27 mouse cellular contexts compared by ENCODE assay signal in genomic region chr11:108995990-108996533, GRCm38 (mm10).
DNase-seq lines count a peak whose midpoint lies in the region; ATAC-seq and TF ChIP-seq lines count a peak whose summit lies in the region.
"Had no signal": no experiment of that assay in that cellular context is flagged by ENCODE, and none has a peak within 500 bp of the region (broad histone marks: within the 10 kb centered on the region; RNA-seq: fewer than 3 reads in every experiment).

No protein-coding gene starts in this region.

- H3K36me3 ChIP-seq in hindbrain, embryonic 10.5 days, result peaks cover 7% of the 10 kb centered on the region; the same call in 1 of the 2 replicates
- no peaks in the 10 kb centered on the region for H3K36me3 ChIP-seq in hindbrain, postnatal 0 days (ENCODE audit: insufficient read depth, low read length)
- H3K36me3 ChIP-seq: embryonic facial prominence, embryonic 12.5 days; embryonic facial prominence, embryonic 15.5 days; G1E; heart, embryonic 10.5 days; heart, embryonic 13.5 days; hindbrain, embryonic 12.5 days; hindbrain, embryonic 15.5 days had no signal

- peaks cover 22% of the 10 kb centered on the region for H3K9me3 ChIP-seq in hindbrain, embryonic 10.5 days
- H3K9me3 ChIP-seq in hindbrain, postnatal 0 days (ENCODE audit: low read length), result peaks cover 4% of the 10 kb centered on the region; the same call in 1 of the 2 replicates

- H3K27me3 ChIP-seq in hindbrain, embryonic 10.5 days (ENCODE audit: insufficient read depth, poor library complexity, severe bottlenecking), result peaks cover 53% of the 10 kb centered on the region
- H3K27me3 ChIP-seq in hindbrain, postnatal 0 days (ENCODE audit: insufficient read depth, low read length), result no peaks in the 10 kb centered on the region
- H3K27me3 ChIP-seq: CH12.LX; embryonic facial prominence, embryonic 12.5 days; embryonic facial prominence, embryonic 15.5 days; heart, embryonic 13.5 days; hindbrain, embryonic 12.5 days; hindbrain, embryonic 15.5 days; Patski had no signal

- intact Hi-C loops in left cerebral cortex, postnatal 36 days (cut with DNase I), result no loop called here
- intact Hi-C loops in left cerebral cortex, postnatal 10 days (cut with DNase I), result no loop called here

- DNase-seq in hindbrain, embryonic 10.5 days (ENCODE audit: low spot score), result no peak
- DNase-seq in hindbrain, postnatal 0 days (ENCODE audit: low spot score), result no peak
- DNase-seq in left cerebral cortex, postnatal 36 days (ENCODE audit: low spot score in 2 of 2), result peak; percentile 37 to 45
- DNase-seq in left cerebral cortex, postnatal 10 days (ENCODE audit: extremely low spot score in 1 of 2, low spot score in 2 of 2), result no peak
- DNase-seq in right cerebral cortex, postnatal 25 days, result peak; percentile 37
- DNase-seq in right cerebral cortex, postnatal 14 days, result no peak
- DNase-seq in lung, postnatal 14 days, result no peak
- DNase-seq: B cell, adult 2 months; cerebellum, adult 11-12 months; cerebellum, adult 8-10 months; cerebellum, postnatal 36 days; forebrain, postnatal 0 days; gastrocnemius, postnatal 10 days; gastrocnemius, postnatal 36 days; heart, adult 2 months; heart, postnatal 14 days; heart, postnatal 4 days had no signal

- no peak for TF ChIP-seq CTCF in hindbrain, postnatal 0 days (IDR thresholded peaks at IDR 0.05; ENCODE audit: low read depth)

- H3K4me1 ChIP-seq in hindbrain, embryonic 10.5 days (replicated peaks), result peaks cover 24% of the 10 kb centered on the region
- peaks cover 6% of the 10 kb centered on the region; the same call in 1 of the 2 replicates for H3K4me1 ChIP-seq in hindbrain, postnatal 0 days (ENCODE audit: insufficient read depth, low read length)
- H3K4me1 ChIP-seq: embryonic facial prominence, embryonic 12.5 days; embryonic facial prominence, embryonic 15.5 days; heart, embryonic 10.5 days; hindbrain, embryonic 12.5 days; hindbrain, embryonic 15.5 days had no signal

- H3K4me2 ChIP-seq in hindbrain, postnatal 0 days (ENCODE audit: low read depth, low read length), result no peak overlapping the region
- H3K4me2 ChIP-seq: embryonic facial prominence, embryonic 12.5 days; embryonic facial prominence, embryonic 15.5 days; heart, embryonic 13.5 days; hindbrain, embryonic 12.5 days; hindbrain, embryonic 15.5 days had no signal

- H3K27ac ChIP-seq in hindbrain, embryonic 10.5 days, result peak overlapping the region; percentile 70; the same call in 1 of the 2 replicates
- no peak overlapping the region for H3K27ac ChIP-seq in hindbrain, postnatal 0 days
- H3K27ac ChIP-seq: embryonic facial prominence, embryonic 12.5 days; embryonic facial prominence, embryonic 15.5 days; heart, adult 2 months; heart, embryonic 10.5 days; heart, embryonic 13.5 days; hindbrain, embryonic 12.5 days; hindbrain, embryonic 15.5 days had no signal

- no peak overlapping the region for H3K4me3 ChIP-seq in hindbrain, embryonic 10.5 days
- H3K4me3 ChIP-seq in hindbrain, postnatal 0 days (ENCODE audit: low read length), result no peak overlapping the region
- H3K4me3 ChIP-seq: embryonic facial prominence, embryonic 12.5 days; embryonic facial prominence, embryonic 15.5 days; heart, adult 2 months; heart, embryonic 10.5 days; heart, embryonic 13.5 days; hindbrain, embryonic 12.5 days; hindbrain, embryonic 15.5 days had no signal

- no peak overlapping the region for H3K9ac ChIP-seq in hindbrain, postnatal 0 days (replicated peaks; ENCODE audit: low read length)
- H3K9ac ChIP-seq: embryonic facial prominence, embryonic 12.5 days; embryonic facial prominence, embryonic 15.5 days; forebrain, postnatal 0 days; heart, embryonic 13.5 days; hindbrain, embryonic 12.5 days; hindbrain, embryonic 15.5 days had no signal

- 70% methylated on average over 2 of the region's 2 CpGs for WGBS in hindbrain, embryonic 10.5 days
- WGBS in hindbrain, postnatal 0 days, result 64% methylated on average over 2 of the region's 2 CpGs

- ATAC-seq in hindbrain, postnatal 0 days, result no peak
- ATAC-seq: forebrain, embryonic 14.5 days; forebrain, postnatal 0 days; Patski had no signal

Comparison
In these comparisons a context has a peak if more than half of its experiments do, and no peak if none do; other contexts are left out.
1. DNase-seq: peak in left cerebral cortex, postnatal 36 days (2 of 2) and right cerebral cortex, postnatal 25 days (single experiment); none in hindbrain, embryonic 10.5 days (single experiment), hindbrain, postnatal 0 days (single experiment), left cerebral cortex, postnatal 10 days (0 of 2), right cerebral cortex, postnatal 14 days (single experiment) and lung, postnatal 14 days (single experiment).